Mouse (Mus musculus): ENCODE measurements around the gene Fat3.

Fat3 gene

DNA sequence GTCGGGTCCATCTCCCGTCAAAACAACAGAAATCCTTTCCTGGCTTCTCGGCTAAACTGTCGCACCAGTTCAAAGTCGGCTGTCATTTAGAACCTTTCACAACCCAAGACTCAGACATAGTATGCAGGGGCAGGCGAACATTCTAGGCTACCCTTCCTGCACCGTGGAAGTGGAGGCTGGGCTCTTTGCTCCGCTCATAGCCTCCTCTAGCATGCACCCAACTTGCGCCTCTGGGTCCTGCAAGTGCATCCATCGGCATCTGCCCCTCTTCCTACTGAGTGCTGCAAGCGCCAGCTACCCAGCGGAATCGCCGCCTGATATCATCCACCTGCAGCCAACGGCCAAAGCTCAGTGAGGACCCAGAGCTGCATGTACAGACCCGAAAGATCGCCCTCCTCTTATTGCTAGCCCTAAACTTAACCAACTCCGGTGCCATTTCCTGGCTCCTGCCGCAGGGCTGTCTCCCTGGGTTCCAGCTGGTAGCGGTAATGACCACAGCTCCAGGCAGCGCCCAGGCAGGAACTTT lies at the start of gene Fat3:
Gene Fat3, minus strand, starts transcription at position 100 of the 526 bp plus-strand sequence.
- DNase-seq = peak; percentile 63

DNA sequence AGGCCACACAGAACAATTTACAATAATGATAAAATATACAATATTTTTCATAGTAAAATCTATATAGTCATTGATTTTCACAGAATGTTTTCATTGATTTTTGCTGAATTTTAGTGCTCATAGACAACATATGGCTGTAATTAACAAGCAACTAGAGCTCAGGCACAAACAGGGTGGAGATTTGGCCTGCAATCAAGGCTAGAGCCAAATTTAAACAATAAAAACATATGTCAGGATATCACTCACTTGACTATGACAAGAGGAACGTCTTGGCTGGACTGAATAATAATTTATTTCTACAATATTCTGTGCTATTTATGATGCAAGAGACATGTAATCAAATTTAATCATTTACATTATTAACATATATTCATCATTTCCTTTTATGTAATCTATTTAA lies 31.8 kb upstream of the Fat3 start:
- DNase-seq = no peak

DNA sequence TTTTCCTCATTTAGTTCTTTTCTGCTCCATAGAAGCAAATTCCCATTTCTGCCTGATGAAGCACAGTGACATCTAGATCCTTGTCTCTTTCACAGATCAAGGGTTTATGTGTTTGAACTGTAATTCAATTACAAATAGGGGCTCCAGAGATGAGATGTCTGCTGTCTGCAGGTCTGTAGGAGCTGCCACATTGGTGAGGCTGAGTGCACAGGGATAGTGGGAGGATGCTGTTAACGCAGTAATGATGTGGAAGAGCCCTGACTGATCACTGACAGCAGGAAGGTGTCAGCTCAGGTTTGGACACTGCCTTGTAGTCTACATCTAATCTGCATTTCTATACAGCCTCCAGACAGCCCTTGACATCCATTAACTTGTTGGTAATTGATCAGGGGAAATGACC lies 16.5 kb upstream of the Fat3 start:
- DNase-seq = no peak

DNA sequence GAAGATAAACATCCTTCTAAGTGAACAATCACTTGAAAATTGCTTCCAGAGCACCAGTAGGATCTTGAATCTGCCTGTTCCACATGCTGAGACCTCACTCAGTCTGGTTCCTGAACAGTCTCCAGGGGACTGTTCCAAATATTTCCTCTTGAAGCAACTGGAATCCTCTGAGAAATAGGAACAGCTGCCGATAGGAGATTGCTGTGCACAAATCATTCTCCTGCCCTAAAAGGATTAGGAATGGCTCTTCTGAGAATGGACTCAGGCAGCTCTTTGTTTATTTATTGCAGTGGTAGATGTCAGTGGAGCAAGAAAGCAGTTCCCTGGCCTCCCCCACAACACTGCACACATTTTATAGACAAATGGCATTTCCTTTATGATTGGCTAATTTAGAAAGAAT lies 10.9 kb upstream of the Fat3 start:
- DNase-seq = no peak

DNA sequence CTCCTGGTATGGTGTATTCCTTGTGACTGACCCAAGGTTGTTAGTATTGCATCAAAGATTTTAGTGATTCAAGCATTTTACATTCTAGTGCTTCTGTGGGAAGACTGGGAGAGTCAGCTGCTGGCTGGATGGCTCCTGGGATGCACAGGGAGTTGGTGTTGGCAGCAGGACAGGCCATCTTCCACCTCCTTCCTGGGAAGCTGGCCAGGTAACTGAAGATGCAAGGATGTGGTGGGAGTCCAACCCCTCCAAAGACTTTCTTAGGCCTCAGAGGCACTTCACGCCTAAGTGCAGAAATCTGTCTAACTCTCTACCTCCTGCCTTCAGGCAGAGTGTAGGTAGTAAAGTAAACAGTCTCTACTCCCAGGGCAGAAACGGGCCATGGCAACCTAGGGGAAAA lies 2.7 kb upstream of the Fat3 start:
- peak; percentile 31 for DNase-seq

DNA sequence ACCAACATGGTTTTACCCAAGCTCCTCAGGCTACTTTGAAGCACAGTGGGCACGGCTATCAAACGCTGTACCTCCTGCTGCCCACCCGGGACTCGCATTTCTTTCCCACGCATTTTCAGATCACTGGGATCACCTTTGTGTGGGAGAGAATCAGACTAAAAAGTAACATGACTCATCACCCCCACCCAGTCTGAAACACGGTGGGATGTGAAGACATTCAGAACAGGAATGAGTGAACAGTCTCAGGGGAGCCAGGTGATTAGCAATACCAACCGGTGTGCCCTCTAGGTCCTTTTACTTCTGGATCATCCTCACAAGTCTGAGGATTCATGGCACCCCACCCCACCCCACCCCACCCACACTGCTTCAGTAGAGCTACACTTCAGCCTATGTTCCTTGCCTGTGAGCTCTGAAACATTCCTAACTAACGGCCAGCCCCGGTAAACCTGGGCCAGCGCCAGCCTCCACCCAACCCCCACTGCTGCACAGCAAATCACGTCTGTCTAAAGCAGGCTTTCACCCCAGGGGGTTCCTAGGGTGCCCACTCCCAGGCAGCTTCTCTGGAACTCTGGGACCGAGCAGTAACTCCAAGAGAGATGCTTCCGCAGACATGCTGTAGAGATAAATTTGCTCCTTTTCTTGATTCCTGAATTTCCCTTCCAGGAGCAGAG lies 1.7 kb upstream of the Fat3 start:
- DNase-seq = peak; percentile 21

DNA sequence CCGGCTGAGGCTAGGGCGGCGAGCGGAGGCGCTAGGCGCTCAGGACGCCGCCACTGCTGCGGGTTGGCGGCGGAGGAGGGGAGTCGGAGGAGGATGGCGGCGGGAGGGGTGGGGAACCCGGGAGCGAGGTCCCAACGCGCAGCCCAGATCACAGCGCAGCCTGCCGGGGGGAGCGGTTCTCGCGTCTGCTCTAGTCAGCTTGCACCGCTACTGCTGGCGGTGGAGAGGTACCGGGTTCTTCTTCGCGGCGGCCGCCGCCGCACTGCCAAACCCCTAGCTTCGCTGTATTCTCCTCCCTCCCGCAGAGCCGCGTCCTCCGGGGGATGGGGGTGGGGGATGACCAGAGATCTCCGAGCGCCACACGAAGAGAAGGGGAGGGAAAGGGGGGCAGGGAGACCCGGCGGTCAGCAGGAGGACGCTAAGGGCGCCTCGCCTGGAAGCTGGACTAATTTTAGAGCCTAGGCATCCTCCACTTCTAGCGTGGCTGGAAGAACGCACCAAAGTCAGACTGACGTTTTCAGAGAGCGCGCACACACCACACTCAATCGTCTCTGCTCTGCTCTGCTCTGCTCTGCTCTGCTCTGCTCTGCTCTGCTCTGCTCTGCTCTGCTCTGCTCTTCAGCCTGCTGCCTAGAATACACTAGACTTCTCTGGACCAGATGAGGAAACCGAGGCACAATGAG lies 1.0 kb upstream of the Fat3 start:
- DNase-seq = peak; percentile 84

DNA sequence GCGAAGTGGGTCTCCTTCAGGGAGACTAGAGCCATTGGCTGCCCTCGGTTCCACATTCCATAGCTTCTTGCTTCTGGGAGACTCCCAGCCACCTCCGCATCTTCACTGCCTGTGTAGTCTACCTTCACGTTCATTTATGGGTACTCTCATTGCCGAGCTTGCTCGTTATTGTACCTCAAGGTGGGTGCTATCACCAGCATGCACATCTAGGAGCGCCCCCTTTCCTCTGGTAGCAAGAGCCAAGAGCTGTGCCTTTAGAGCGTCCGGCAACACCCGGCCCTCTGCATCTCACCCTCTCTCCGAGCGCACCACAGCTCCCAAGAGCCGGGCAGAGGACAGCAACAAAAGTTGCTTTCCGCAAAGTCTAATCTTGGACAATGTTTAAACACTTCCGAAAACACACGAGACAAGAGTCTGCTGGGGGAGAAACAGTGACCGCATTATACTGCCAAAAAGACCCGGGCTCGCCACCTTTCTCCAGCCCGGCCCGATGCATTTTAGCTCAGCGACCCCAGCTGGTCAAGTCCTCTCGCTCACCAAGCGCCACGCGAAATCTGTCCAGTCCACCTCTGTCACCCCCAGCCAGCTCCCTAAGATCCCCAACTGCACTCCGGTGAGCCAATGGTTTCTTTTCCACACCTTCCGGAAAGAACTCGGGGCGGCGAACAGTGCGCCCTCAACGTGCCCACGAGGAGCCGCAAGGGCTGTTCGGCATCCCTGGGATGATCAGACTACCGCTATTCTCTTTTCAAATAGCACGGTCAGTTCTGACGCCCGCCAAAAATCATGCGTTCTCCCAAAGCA lies 501 bp downstream of the Fat3 start:
- DNase-seq = peak; percentile 68

DNA sequence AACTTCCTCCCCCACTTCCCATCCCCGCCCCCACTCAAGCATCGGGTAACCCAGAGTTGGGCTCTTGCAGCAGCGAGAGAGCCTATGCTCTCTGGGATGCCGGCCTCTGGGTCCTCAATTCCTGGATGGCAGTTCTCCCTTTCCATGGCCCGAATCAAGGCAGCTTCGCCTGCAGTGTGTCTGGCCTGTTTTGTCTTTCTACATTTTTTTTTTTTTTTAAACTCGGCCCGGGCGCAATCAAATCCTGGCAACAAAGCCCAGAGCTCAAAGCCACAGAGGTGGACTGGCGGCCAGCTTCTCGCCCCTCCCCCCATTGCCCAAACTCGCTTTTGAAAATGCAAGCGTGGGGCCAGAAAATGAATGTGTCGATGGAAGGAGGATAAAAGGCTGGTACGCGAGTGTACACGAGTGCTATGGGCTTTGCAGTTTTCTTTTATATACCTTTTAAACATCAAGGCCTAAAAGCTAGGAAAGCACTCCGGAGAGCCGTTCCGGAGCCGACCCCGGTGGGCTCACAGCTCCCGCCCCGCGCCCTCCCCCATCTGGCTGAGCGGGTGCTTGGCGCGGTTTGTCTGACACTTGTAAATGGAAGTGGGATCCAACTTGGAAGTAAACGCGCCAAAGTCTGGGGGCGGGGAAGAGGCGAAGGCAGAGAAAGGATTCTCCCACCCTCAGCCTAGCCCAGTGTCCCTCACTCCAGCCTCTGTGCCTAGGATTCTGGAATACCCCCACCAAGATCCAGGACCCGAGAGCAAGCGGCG lies 1.3 kb downstream of the Fat3 start:
- peak; percentile 79 for DNase-seq

DNA sequence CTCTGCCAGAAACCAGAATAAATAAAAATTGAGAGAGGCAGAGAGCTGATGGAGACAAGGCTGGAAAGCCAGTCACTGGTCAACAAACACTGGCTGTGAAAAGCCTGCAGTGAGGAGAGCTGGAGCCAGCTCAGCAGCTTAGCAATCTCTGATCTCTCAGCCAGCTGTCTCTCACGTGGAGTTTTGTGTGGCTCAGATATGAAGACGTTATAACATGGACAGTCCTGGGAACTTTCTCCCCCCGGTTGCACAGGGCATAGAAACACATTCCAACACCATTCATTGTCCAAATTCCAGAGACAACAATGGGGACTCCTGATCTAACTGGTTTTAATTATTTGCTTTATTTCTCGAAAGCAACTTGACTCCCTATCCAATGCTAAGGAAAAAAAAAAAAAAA lies 2.2 kb downstream of the Fat3 start:
- DNase-seq = no peak

DNA sequence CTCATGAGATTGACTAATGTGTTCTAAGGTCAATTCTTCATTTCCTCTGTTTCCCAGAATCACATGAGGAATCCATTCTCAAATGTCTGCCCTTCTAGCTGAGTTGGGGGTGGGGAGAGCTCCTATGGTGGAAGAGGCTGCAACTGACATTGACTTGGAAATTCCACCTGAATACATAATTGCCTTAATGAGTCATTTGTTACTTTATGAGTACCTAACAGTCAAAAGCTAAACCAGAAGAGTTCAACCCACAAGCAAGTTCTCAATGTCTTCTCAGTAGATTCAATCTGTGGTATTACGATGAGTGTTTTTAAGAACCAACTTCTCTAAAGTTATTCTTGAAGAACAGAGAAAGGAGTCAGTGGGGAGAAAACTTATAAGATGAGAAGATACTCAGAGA lies 3.7 kb downstream of the Fat3 start:
- no peak for DNase-seq

DNA sequence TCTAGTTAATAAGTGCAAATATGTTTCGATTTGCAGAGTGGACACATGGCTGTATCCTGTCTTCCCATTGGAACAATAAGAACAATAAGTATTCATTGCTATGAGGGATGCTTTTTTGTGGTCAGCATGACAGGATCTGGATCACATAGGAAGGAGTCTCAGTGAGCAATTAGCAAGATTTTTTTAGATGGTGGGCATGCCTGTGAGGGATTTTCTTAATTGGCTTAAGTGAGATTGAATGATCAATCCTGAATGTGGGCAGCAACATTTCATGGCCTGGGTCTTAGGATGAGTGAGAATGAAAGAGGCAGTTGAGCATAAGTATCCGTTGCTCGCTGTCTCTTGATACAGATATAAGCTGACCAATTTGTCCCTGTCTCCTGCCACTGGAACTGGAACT lies 4.8 kb downstream of the Fat3 start:
- no peak for DNase-seq

DNA sequence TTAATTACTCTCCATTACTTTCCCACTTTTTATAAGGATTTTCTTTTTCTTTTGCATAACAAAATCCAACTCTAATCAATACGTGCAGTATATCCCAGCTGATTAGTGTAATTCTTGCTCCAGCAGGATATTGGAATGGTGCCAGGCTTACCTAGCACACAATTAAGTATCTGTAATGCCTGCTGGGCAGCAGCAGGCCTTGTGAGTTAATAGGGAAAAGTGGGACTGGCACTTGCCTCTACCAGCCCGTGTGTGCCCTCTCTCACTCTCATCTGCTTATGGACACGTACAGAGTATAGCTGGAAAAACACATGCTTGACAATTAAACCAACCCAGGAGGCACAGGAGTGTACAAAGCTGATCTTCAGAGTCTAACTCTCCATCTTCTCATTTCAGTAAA lies 11.4 kb downstream of the Fat3 start:
- DNase-seq = no peak

DNA sequence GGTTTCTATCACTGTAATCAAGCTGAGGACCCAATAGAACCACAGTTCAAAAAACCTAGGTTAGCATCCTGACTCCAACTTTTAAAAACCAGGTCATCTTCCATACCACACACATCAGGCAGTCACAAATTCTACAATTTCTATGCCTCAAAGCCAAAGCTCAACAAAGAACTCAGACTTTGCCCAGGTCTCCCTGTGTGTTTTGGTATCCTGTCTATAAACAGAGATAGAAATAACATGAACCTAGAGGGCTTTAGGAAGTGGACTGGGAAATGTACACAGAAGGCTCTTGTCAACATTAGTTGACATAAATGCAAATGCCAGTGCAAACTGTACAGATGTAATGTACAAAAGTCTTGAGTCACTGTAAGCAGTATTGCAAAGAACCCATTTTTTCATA lies 13.5 kb downstream of the Fat3 start:
- no peak for DNase-seq

DNA sequence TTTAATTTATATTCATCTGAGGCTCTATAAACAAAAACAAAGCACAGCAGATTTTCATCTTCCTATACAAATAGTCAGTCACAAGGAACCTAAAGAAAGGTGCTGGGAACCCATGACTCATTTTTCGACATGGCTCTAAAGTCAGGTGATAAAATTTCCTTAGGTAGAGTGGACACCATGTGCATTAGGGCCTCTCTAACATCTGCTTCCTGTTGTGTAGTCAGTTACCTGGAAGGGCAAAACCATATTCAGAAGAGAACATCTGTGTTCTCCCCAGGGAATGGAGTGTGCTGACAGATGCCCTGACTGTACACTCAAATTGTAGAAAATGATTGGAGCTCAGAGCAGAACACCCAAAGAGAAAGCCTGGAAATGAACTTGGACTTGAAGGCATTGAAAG lies 14.9 kb downstream of the Fat3 start:
- no peak for DNase-seq

DNA sequence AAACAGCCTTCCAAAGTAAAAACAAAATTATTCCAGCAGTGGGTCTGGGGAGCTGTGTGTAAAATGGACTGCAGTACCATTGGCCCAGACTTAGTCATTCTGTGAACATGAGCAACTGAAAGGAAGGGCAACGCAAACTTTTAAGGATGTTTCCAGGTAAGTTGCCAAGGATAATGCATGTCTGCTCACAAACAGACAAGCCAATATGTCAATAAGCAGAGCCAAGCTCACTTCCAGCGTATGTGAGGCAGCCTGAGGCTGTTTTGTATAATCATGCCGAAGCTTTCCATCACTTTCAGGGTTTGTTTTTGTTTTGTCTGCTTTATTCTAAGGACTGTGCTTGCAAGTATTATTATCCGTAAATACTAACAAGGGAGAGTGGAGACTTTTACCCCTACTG lies 15.9 kb downstream of the Fat3 start:
- DNase-seq = no peak

DNA sequence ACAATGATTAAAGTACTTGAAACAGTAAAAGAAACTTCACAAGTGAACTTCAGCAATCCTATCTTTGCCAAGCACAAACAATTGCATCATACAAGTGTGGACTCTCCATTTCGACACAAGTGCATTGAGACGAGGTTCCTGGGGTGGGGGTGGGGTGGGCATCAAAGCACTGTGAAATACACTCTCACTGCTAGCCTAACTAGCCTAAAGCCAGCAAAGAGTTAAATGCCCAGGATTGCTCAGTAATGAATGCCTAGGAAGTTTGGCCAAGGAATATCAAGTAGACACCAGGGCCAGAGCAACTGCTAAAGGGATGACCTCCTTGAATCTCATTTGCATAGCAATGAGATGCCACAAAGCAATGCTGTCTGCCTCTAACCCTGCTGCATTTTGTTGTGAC lies 16.3 kb downstream of the Fat3 start:
- DNase-seq = no peak

DNA sequence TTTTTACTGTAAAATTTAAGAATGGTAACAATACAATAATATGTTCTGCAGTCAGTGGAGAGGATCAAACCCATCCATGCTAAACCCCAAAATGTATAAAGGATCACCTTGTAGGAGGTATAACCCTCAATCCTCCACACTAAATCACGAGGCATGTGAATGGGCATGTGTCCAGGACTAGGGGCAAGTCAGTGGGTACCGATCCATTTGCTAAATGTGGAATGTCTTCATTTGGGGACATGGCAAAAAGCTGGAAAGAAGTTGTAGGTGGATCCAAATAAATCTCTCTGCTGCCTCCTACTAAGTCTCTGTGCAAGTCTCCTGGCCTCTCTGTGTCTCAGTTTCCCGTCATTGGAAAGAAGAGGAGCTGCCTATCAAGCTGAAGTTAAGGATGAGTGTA lies 39.6 kb downstream of the Fat3 start:
- no peak for DNase-seq

DNA sequence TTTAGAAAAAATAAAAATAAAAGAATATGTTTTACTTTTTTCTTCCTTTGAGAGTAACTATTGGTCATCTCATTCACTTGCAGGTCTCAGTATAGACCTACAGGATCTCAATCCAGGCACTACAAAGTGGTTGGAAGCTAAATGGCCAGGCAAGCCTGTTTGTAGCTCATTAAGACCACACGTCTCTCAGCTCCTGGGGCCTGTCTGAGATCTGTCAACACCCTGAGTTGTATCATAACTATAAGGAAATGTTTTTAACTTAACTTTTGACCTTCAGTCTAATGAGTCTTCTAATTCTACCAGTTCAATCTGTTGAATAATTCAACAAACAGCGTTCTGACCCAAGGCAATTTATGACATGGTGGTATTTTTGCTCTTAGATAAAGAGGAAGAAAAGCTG lies 40.5 kb downstream of the Fat3 start:
- DNase-seq = no peak

DNA sequence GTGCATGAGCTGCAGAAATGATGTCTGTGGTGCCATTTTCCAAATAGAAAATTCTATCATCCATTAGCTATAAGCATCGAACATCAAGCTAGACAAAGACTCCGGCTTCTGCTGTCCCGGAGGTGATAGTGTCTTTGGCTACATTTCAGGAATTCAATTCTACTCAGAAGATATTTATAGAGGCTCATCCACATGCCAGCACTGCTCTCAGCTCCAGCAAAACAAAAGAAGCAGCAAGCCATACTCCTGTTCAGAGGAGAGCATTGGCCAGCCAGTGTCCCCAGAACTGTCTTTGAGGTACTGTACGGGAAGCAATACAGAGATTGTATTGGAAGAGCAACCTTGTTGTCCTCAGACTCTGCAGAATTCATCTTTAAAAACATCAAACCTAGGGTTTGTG lies 59.2 kb downstream of the Fat3 start:
- DNase-seq = no peak

DNA sequence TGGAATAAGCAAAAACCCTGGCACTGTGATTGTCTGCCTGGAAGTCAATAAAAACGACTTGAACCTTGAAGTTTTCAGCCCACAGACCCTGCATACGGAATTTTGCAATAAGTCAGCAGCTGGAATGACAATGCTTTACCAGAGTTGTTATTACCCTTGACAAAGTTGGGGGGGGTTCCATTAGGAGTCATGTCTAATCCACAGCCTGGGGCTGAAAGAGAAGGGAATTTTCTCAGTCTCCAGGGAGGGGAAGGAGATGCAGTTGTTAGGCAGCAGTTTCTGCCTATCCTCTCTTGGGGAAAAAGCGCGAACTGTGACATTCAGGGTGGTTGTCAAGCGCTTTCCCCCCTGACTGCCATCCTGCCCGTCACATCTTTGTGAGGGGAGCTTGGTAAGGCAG lies 60.4 kb downstream of the Fat3 start:
- no peak for DNase-seq

DNA sequence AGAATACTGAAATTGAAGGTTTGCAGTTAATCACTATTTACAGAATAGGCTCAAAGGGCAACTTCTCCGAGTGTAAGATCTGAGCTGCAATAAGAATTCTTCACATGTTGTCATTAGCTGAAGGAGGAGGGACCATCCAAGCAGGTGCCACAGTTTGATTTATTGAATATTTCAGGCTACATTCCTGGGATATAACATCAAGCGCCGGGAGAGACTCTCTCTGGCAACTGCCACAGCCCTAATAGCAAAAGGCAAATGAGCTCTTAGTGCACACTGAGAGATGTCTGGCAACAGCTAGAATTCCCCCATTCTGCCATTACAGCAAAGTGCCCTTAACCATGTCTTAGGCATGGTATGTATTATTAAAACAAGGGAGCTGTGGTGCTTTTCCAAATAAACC lies 61.1 kb downstream of the Fat3 start:
- DNase-seq = no peak

DNA sequence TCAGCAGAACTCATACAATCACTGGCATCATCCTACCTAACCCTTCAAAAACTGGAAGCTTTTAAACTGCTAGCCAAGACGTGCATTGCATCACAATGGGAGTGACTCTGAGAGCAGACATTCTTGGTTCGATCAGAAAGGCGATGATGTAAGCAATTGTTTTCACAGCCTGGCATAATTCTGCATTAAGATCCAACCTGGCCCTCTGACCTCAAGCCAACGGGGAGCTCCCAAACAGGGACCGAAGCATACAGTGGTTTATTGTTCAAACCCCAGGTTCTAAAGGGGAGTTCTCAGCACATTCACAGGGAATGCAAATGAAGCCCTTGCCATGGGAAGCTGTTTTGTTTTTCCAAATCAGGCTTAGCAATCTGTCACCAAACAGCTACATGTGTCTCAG lies 63.3 kb downstream of the Fat3 start:
- no peak for DNase-seq

Measured in right cerebral cortex, postnatal 25 days (tissue).